Mouse (Mus musculus): ENCODE measurements around the gene Kctd21. TPM values are rescaled to one million over a fixed set of nuclear protein-coding genes. Genes with fewer than 3 reads are reported as not detected.

Gene Kctd21
- polyA plus RNA-seq, 1 experiment from 2014 or later: 8.3 TPM

- Histone ChIP-seq H3K27ac (no peak overlapping the region), H3K36me3 (replicated peaks) (peaks cover 5% of the 10 kb centered on the region; the same call in 1 of the 2 replicates), H3K4me3 (no peak overlapping the region), H3K9me3 (no peaks in the 10 kb centered on the region), H3K27me3 (replicated peaks) (no peaks in the 10 kb centered on the region), H3K4me2 (no peak overlapping the region), H3K4me1 (peaks cover 7% of the 10 kb centered on the region; the same call in 1 of the 2 replicates), H3K9ac (no peak overlapping the region)
- 82% methylated on average over 2 of the region's 2 CpGs for WGBS
- no peak for ATAC-seq (replicated peaks)
Measured at GRCm38 (mm10) chr7:97342961-97343360, 10.8 kb downstream of the Kctd21 start.

GRCm38 (mm10) chr7:97344655-97345054 is 12.5 kb downstream of the Kctd21 start:
- Histone ChIP-seq H3K27me3 (replicated peaks) (no peaks in the 10 kb centered on the region), H3K36me3 (replicated peaks) (peaks cover 6% of the 10 kb centered on the region; the same call in 1 of the 2 replicates), H3K27ac (no peak overlapping the region), H3K4me1 (peaks cover 7% of the 10 kb centered on the region; the same call in 1 of the 2 replicates), H3K4me2 (no peak overlapping the region), H3K9me3 (no peaks in the 10 kb centered on the region), H3K9ac (no peak overlapping the region), H3K4me3 (no peak overlapping the region)
- ATAC-seq (replicated peaks): no peak
- 85% methylated on average over 2 of the region's 2 CpGs for WGBS

GRCm38 (mm10) chr7:97345229-97345871 is 13.2 kb downstream of the Kctd21 start:
- no peak overlapping the region for H3K4me3 ChIP-seq
- 58% methylated on average over 10 of the region's 10 CpGs for WGBS
- no peak overlapping the region for H3K4me2 ChIP-seq
- no peak overlapping the region for H3K9ac ChIP-seq
- H3K9me3 ChIP-seq: no peaks in the 10 kb centered on the region
- peaks cover 7% of the 10 kb centered on the region; the same call in 1 of the 2 replicates for H3K4me1 ChIP-seq
- no peaks in the 10 kb centered on the region for H3K27me3 ChIP-seq (replicated peaks)
- ATAC-seq (replicated peaks): peak; percentile 44; the same call in 1 of the 2 replicates
- H3K27ac ChIP-seq: no peak overlapping the region
- H3K36me3 ChIP-seq (replicated peaks): peaks cover 6% of the 10 kb centered on the region; the same call in 1 of the 2 replicates

GRCm38 (mm10) chr7:97346111-97346821 is 14.1 kb downstream of the Kctd21 start:
- Histone ChIP-seq H3K9ac (no peak overlapping the region), H3K4me2 (no peak overlapping the region), H3K27me3 (replicated peaks) (no peaks in the 10 kb centered on the region), H3K36me3 (replicated peaks) (peaks cover 6% of the 10 kb centered on the region; the same call in 1 of the 2 replicates), H3K4me3 (no peak overlapping the region), H3K9me3 (no peaks in the 10 kb centered on the region), H3K27ac (no peak overlapping the region), H3K4me1 (peaks cover 7% of the 10 kb centered on the region; the same call in 1 of the 2 replicates)
- ATAC-seq (replicated peaks): no peak
- 77% methylated on average over 9 of the region's 9 CpGs for WGBS

GRCm38 (mm10) chr7:97346822-97347166 is 14.7 kb downstream of the Kctd21 start:
- Histone ChIP-seq H3K27me3 (replicated peaks) (no peaks in the 10 kb centered on the region), H3K4me1 (peaks cover 7% of the 10 kb centered on the region; the same call in 1 of the 2 replicates), H3K4me3 (no peak overlapping the region), H3K27ac (no peak overlapping the region), H3K4me2 (no peak overlapping the region), H3K36me3 (replicated peaks) (peaks cover 6% of the 10 kb centered on the region; the same call in 1 of the 2 replicates), H3K9me3 (no peaks in the 10 kb centered on the region), H3K9ac (no peak overlapping the region)
- 84% methylated on average over 4 of the region's 4 CpGs for WGBS
- no peak for ATAC-seq (replicated peaks)

GRCm38 (mm10) chr7:97347464-97347863 is 15.3 kb downstream of the Kctd21 start:
- H3K4me2 ChIP-seq: no peak overlapping the region
- no peaks in the 10 kb centered on the region for H3K27me3 ChIP-seq (replicated peaks)
- H3K9ac ChIP-seq: no peak overlapping the region
- 97% methylated on average over 15 of the region's 15 CpGs for WGBS
- H3K36me3 ChIP-seq (replicated peaks): peaks cover 6% of the 10 kb centered on the region; the same call in 1 of the 2 replicates
- peaks cover 7% of the 10 kb centered on the region; the same call in 1 of the 2 replicates for H3K4me1 ChIP-seq
- no peak overlapping the region for H3K4me3 ChIP-seq
- no peak overlapping the region for H3K27ac ChIP-seq
- H3K9me3 ChIP-seq: no peaks in the 10 kb centered on the region
- ATAC-seq (replicated peaks): no peak

GRCm38 (mm10) chr7:97348318-97348717 is 16.2 kb downstream of the Kctd21 start:
- no peaks in the 10 kb centered on the region for H3K9me3 ChIP-seq
- no peak overlapping the region for H3K27ac ChIP-seq
- H3K36me3 ChIP-seq (replicated peaks): peaks cover 6% of the 10 kb centered on the region; the same call in 1 of the 2 replicates
- H3K9ac ChIP-seq: no peak overlapping the region
- 81% methylated on average over 3 of the region's 3 CpGs for WGBS
- H3K4me1 ChIP-seq: peaks cover 7% of the 10 kb centered on the region; the same call in 1 of the 2 replicates
- no peaks in the 10 kb centered on the region for H3K27me3 ChIP-seq (replicated peaks)
- no peak overlapping the region for H3K4me3 ChIP-seq
- no peak overlapping the region for H3K4me2 ChIP-seq
- ATAC-seq (replicated peaks): no peak

- Histone ChIP-seq H3K4me3 (no peak overlapping the region), H3K27ac (no peak overlapping the region), H3K4me2 (no peak overlapping the region), H3K4me1 (peaks cover 7% of the 10 kb centered on the region; the same call in 1 of the 2 replicates), H3K9ac (no peak overlapping the region), H3K36me3 (replicated peaks) (peaks cover 6% of the 10 kb centered on the region; the same call in 1 of the 2 replicates), H3K27me3 (replicated peaks) (no peaks in the 10 kb centered on the region), H3K9me3 (no peaks in the 10 kb centered on the region)
- ATAC-seq (replicated peaks): no peak
- 80% methylated on average over 5 of the region's 5 CpGs for WGBS
Measured at GRCm38 (mm10) chr7:97348836-97349235, 16.7 kb downstream of the Kctd21 start.

GRCm38 (mm10) chr7:97349438-97349837 is 17.3 kb downstream of the Kctd21 start:
- Histone ChIP-seq H3K9ac (no peak overlapping the region), H3K27ac (no peak overlapping the region), H3K4me2 (no peak overlapping the region), H3K27me3 (replicated peaks) (no peaks in the 10 kb centered on the region), H3K9me3 (no peaks in the 10 kb centered on the region), H3K4me3 (no peak overlapping the region), H3K36me3 (replicated peaks) (peaks cover 6% of the 10 kb centered on the region; the same call in 1 of the 2 replicates), H3K4me1 (peaks cover 7% of the 10 kb centered on the region; the same call in 1 of the 2 replicates)
- WGBS: 84% methylated on average over 6 of the region's 6 CpGs
- no peak for ATAC-seq (replicated peaks)

GRCm38 (mm10) chr7:97350891-97351290 is 18.8 kb downstream of the Kctd21 start:
- H3K36me3 ChIP-seq (replicated peaks): peaks cover 6% of the 10 kb centered on the region; the same call in 1 of the 2 replicates

GRCm38 (mm10) chr7:97351792-97352513 is 19.8 kb downstream of the Kctd21 start:
- no peak overlapping the region for H3K4me3 ChIP-seq

More at GRCm38 (mm10) chr7:97350891-97351290, 18.8 kb downstream of the Kctd21 start:
- no peaks in the 10 kb centered on the region for H3K27me3 ChIP-seq (replicated peaks)
- no peak overlapping the region for H3K9ac ChIP-seq
- H3K4me1 ChIP-seq: no peaks in the 10 kb centered on the region
- no peaks in the 10 kb centered on the region for H3K9me3 ChIP-seq
- 71% methylated on average over 5 of the region's 5 CpGs for WGBS
- no peak overlapping the region for H3K27ac ChIP-seq
- H3K4me3 ChIP-seq: no peak overlapping the region
- no peak for ATAC-seq (replicated peaks)
- H3K4me2 ChIP-seq: no peak overlapping the region

GRCm38 (mm10) chr7:97353356-97353755 is 21.2 kb downstream of the Kctd21 start:
- no peak overlapping the region for H3K4me2 ChIP-seq
- H3K27ac ChIP-seq: no peak overlapping the region
- no peak overlapping the region for H3K4me3 ChIP-seq
- 91% methylated on average over 6 of the region's 6 CpGs for WGBS
- no peak overlapping the region for H3K9ac ChIP-seq
- no peaks in the 10 kb centered on the region for H3K9me3 ChIP-seq
- no peaks in the 10 kb centered on the region for H3K4me1 ChIP-seq
- ATAC-seq (replicated peaks): no peak
- no peaks in the 10 kb centered on the region; the same call in 1 of the 2 replicates for H3K36me3 ChIP-seq (replicated peaks)
- H3K27me3 ChIP-seq (replicated peaks): no peaks in the 10 kb centered on the region

More at GRCm38 (mm10) chr7:97351792-97352513, 19.8 kb downstream of the Kctd21 start:
- 87% methylated on average over 11 of the region's 11 CpGs for WGBS
- Histone ChIP-seq H3K9ac (no peak overlapping the region), H3K9me3 (no peaks in the 10 kb centered on the region), H3K27ac (no peak overlapping the region), H3K36me3 (replicated peaks) (peaks cover 6% of the 10 kb centered on the region; the same call in 1 of the 2 replicates), H3K4me1 (no peaks in the 10 kb centered on the region), H3K4me2 (no peak overlapping the region), H3K27me3 (replicated peaks) (no peaks in the 10 kb centered on the region)
- ATAC-seq (replicated peaks): no peak

All from midbrain, embryonic 15.5 days (tissue).